Mouse (Mus musculus): ENCODE results near the gene Arhgap8. TPM values are rescaled to one million over a fixed set of nuclear protein-coding genes. Genes with fewer than 3 reads are reported as not detected.

The Arhgap8 gene
- polyA plus RNA-seq, 1 experiment = 0.18 TPM

DNA sequence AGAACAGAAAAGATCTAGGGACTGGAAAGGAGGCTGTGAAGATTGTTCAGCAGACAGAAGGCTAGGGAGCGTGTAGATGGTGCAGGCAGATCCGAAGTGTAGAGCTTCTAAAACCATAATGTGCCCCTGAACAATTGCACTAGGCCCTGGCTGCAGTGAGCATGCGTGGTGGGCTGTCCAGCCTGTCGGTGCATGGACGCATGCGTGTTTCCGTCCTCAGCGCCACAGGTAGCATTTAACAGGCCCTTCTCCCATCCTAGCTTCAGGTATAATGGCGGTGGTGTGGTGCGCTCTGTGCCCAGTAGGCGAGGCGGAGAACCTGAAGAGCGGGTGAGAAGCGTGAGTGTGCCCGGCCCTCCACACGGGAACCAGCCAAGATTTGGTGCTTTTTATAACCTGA is 65.0 kb downstream of the Arhgap8 start:
- WGBS = 93% methylated on average over 16 of the region's 16 CpGs
- H3K4me3 ChIP-seq (replicated peaks; ENCODE audit: insufficient read depth, low read depth, low read length) = no peak overlapping the region
- H3K27me3 ChIP-seq (ENCODE audit: control insufficient read depth, insufficient read depth, low read length) = no peaks in the 10 kb centered on the region
- no peak for DNase-seq
- no peak overlapping the region for H3K27ac ChIP-seq (ENCODE audit: insufficient read depth, low read length)
- no peak for TF ChIP-seq CTCF (IDR thresholded peaks at IDR 0.05; ENCODE audit: borderline replicate concordance, insufficient read depth, low read depth, low read length)
- TF ChIP-seq POLR2A (IDR thresholded peaks at IDR 0.05; ENCODE audit: borderline replicate concordance, insufficient read depth, low read length) = no peak
- H3K4me1 ChIP-seq (ENCODE audit: control insufficient read depth, insufficient read depth, low read length) = no peaks in the 10 kb centered on the region

DNA sequence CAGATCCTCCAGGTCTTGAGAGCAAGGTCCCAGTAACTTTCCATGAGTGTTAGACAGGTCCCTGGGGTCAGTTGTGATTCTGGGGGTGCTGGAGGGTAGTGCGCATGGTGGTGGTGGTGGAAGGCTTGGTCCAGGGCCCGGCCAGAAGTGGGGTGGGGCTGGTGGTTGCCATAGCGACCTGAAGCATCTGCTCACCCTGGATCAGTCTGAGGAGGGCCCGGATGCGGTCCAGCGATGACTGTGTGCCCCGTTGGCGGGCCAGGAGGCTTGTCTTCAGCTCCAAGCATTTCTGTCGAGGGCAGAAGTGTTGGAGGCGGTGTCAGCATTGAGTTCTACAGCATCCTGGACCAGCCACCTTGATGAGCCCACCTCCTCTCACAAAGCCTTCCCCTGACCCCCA is 67.3 kb downstream of the Arhgap8 start:
- TF ChIP-seq CTCF (IDR thresholded peaks at IDR 0.05; ENCODE audit: borderline replicate concordance, insufficient read depth, low read depth, low read length) = no peak
- TF ChIP-seq POLR2A (IDR thresholded peaks at IDR 0.05; ENCODE audit: borderline replicate concordance, insufficient read depth, low read length) = no peak
- 40% methylated on average over 10 of the region's 10 CpGs for WGBS
- no peak overlapping the region for H3K27ac ChIP-seq (ENCODE audit: insufficient read depth, low read length)

DNA sequence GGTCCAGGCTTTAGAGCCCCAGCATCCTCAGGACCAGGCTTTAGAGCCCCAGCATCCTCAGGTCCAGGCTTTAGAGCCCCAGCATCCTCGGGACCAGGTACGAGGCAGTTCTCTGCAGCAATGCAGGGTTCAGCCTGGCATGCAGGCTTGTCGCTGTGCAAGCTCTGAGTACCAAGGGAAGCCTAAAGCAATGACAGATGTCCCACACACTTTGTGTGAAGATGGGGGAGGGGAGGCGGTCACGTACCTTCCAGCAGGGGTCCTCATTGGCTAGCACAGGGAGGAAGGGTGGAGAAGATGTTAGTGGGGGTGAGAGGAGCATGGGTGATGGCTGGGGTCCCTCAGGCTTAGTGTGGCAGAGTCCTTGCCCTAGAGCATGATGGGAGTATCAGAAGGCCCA is 73.8 kb downstream of the Arhgap8 start:
- WGBS = 42% methylated on average over 5 of the region's 5 CpGs
- no peaks in the 10 kb centered on the region for H3K27me3 ChIP-seq (ENCODE audit: control insufficient read depth, insufficient read depth, low read length)
- no peak for DNase-seq
- no peak overlapping the region for H3K27ac ChIP-seq (ENCODE audit: insufficient read depth, low read length)
- no peak overlapping the region for H3K4me3 ChIP-seq (replicated peaks; ENCODE audit: insufficient read depth, low read depth, low read length)
- TF ChIP-seq CTCF (IDR thresholded peaks at IDR 0.05; ENCODE audit: borderline replicate concordance, insufficient read depth, low read depth, low read length) (no peak), POLR2A (IDR thresholded peaks at IDR 0.05; ENCODE audit: borderline replicate concordance, insufficient read depth, low read length) (no peak)
- no peaks in the 10 kb centered on the region for H3K4me1 ChIP-seq (ENCODE audit: control insufficient read depth, insufficient read depth, low read length)

More for the DNA sequence above, 67.3 kb downstream of the Arhgap8 start:
- Histone ChIP-seq H3K27me3 (ENCODE audit: control insufficient read depth, insufficient read depth, low read length) (no peaks in the 10 kb centered on the region), H3K4me3 (replicated peaks; ENCODE audit: insufficient read depth, low read depth, low read length) (no peak overlapping the region), H3K4me1 (ENCODE audit: control insufficient read depth, insufficient read depth, low read length) (no peaks in the 10 kb centered on the region)
- no peak for DNase-seq

DNA sequence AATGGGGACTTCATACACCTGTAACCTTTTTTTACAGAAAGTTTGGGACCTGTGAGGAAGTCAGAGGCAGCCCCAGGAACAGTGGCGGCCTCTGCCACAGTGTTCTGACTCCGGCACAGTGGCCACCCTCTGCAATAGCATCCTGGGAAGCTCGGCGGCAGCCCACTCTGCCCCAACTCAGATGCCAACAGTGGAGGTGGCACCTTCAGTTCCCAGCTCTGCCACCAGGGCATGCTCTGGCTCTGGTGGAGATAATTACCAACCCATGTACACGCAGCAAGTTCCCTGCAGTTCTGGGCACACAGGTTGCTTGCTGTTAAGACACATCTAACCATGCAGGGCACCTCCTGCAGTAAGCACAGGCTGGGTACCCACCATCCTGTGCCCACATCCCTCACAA is 80.3 kb downstream of the Arhgap8 start:
- Histone ChIP-seq H3K4me3 (replicated peaks; ENCODE audit: insufficient read depth, low read depth, low read length) (no peak overlapping the region), H3K4me1 (ENCODE audit: control insufficient read depth, insufficient read depth, low read length) (peaks cover 2% of the 10 kb centered on the region; the same call in 1 of the 2 replicates), H3K27me3 (ENCODE audit: control insufficient read depth, insufficient read depth, low read length) (no peaks in the 10 kb centered on the region), H3K27ac (ENCODE audit: insufficient read depth, low read length) (no peak overlapping the region)
- 29% methylated on average over 5 of the region's 5 CpGs for WGBS
- peak; percentile 52 to 61 for DNase-seq
- no peak for TF ChIP-seq POLR2A (IDR thresholded peaks at IDR 0.05; ENCODE audit: borderline replicate concordance, insufficient read depth, low read length)
- peak; percentile 85 for TF ChIP-seq CTCF (IDR thresholded peaks at IDR 0.05; ENCODE audit: borderline replicate concordance, insufficient read depth, low read depth, low read length)

DNA sequence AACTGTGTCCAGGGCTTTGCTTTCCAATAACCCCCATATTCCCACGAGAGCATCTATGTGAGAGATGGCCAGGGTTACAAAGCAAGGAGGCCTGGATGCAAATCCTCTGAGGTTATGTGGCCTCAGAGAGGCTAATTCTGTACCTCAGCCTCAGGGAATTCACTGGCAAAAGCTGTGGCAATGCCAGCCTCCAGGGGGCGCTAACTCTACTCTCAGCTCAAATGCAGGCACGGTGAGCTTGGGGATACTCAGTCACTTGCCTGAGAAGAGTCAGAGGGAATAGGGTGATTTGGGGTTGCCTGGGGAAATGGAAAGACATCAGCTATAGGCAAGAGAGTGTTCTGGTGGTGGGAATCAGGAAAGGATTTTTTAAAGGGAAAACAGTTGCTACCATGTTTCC is 83.8 kb downstream of the Arhgap8 start:
- Histone ChIP-seq H3K4me3 (replicated peaks; ENCODE audit: insufficient read depth, low read depth, low read length) (no peak overlapping the region), H3K27ac (ENCODE audit: insufficient read depth, low read length) (no peak overlapping the region), H3K27me3 (ENCODE audit: control insufficient read depth, insufficient read depth, low read length) (no peaks in the 10 kb centered on the region), H3K4me1 (ENCODE audit: control insufficient read depth, insufficient read depth, low read length) (peaks cover 2% of the 10 kb centered on the region)
- 28% methylated on average over 3 of the region's 3 CpGs for WGBS
- TF ChIP-seq POLR2A (IDR thresholded peaks at IDR 0.05; ENCODE audit: borderline replicate concordance, insufficient read depth, low read length) (no peak), CTCF (IDR thresholded peaks at IDR 0.05; ENCODE audit: borderline replicate concordance, insufficient read depth, low read depth, low read length) (peak; percentile 83)
- peak; percentile 71 to 83 for DNase-seq

DNA sequence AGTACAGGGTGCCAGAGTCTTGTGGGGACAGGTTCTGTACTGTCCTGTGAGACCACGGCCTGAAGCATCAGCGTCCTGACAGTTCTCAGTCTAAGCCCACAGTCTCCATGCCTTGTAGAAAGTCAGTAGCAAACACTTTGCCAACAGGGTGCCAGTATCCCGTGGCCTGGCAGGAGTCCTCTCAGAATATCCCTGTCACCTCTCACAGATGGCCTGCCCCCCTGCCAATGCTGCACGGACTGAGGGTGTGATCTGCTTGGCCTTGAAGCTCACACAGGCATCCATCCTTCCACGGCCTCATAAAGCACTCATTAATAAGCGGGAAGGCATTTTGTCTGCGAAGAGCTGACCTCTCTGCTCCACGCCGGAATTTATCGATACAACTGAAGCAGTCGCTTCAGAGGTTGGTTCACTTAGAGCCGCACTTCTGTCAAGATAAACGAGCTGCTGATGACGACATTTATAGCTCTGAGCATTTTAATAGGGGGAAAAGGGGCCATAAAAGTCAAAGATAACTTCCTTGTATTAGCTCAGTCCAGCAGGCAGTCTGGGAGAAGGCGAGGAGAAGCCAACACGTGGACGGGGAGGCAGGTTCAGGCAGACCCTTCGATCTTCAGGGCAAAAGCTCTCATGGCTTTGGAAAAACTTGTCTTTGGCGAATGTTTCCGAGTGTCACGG is 89.6 kb downstream of the Arhgap8 start:
- H3K27me3 ChIP-seq (ENCODE audit: control insufficient read depth, insufficient read depth, low read length) = no peaks in the 10 kb centered on the region
- TF ChIP-seq POLR2A (IDR thresholded peaks at IDR 0.05; ENCODE audit: borderline replicate concordance, insufficient read depth, low read length) (no peak), CTCF (IDR thresholded peaks at IDR 0.05; ENCODE audit: borderline replicate concordance, insufficient read depth, low read depth, low read length) (no peak)
- WGBS = 44% methylated on average over 21 of the region's 21 CpGs
- H3K4me1 ChIP-seq (ENCODE audit: control insufficient read depth, insufficient read depth, low read length) = peaks cover 45% of the 10 kb centered on the region
- DNase-seq = peak; percentile 60 to 69
- no peak overlapping the region for H3K27ac ChIP-seq (ENCODE audit: insufficient read depth, low read length)
- H3K4me3 ChIP-seq (replicated peaks; ENCODE audit: insufficient read depth, low read depth, low read length) = no peak overlapping the region

DNA sequence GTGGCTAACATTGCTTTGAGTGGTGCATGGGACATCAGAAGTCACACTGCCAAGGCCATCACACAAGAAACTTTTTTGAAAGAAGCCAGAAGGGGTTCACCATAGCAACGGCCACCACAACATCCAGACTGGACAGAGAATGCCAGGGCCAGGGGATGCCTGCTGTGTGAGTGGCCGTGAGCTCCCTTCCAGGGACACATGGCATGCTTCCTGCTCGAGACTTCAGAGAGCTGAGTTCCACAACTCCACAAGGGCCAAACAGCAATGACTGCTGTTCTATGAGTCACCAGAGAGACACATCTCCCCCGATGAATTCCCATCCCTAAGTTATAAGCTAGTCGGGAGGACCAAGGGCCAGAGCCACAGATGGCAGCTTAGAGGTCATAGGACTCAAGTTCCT is 91.3 kb downstream of the Arhgap8 start:
- no peaks in the 10 kb centered on the region for H3K27me3 ChIP-seq (ENCODE audit: control insufficient read depth, insufficient read depth, low read length)
- H3K27ac ChIP-seq (ENCODE audit: insufficient read depth, low read length) = no peak overlapping the region
- H3K4me3 ChIP-seq (replicated peaks; ENCODE audit: insufficient read depth, low read depth, low read length) = no peak overlapping the region
- WGBS = 16% methylated on average over 5 of the region's 5 CpGs
- TF ChIP-seq POLR2A (IDR thresholded peaks at IDR 0.05; ENCODE audit: borderline replicate concordance, insufficient read depth, low read length) (no peak), CTCF (IDR thresholded peaks at IDR 0.05; ENCODE audit: borderline replicate concordance, insufficient read depth, low read depth, low read length) (no peak)
- peaks cover 57% of the 10 kb centered on the region for H3K4me1 ChIP-seq (ENCODE audit: control insufficient read depth, insufficient read depth, low read length)
- no peak for DNase-seq

DNA sequence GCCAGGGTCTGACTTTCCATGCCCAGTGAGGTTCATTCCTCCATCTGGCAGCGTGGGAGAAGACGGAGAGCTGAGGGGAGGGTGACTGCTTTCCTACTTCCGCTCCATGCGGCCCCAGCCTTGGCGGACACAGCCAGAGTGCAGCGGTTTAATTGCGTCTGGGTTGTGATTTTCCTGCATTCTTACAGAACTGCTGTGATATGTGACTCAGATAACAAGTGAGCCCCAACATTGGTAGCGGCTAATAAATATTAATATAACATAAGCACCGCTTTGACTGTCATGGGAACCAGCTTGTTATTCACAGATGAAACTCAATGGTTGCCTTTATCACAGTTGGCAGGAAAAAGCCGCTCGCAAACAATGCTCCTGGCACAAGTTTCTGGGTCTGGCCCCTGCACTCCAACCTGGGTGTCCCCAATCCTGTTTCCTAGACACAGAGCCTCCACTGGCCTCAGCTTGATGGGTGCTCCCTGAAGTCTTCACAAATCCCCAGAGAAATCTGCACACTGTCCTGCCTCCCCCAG is 93.0 kb downstream of the Arhgap8 start:
- 25% methylated on average over 11 of the region's 11 CpGs for WGBS
- Histone ChIP-seq H3K4me3 (replicated peaks; ENCODE audit: insufficient read depth, low read depth, low read length) (no peak overlapping the region), H3K27me3 (ENCODE audit: control insufficient read depth, insufficient read depth, low read length) (no peaks in the 10 kb centered on the region), H3K27ac (ENCODE audit: insufficient read depth, low read length) (no peak overlapping the region), H3K4me1 (ENCODE audit: control insufficient read depth, insufficient read depth, low read length) (peaks cover 57% of the 10 kb centered on the region)
- TF ChIP-seq CTCF (IDR thresholded peaks at IDR 0.05; ENCODE audit: borderline replicate concordance, insufficient read depth, low read depth, low read length) (no peak), POLR2A (IDR thresholded peaks at IDR 0.05; ENCODE audit: borderline replicate concordance, insufficient read depth, low read length) (no peak)
- no peak for DNase-seq

Data from cerebellum, adult 2 months (tissue).